Mouse (Mus musculus) cerebellum, adult 2 months (tissue): ENCODE data around the gene Tshb.

Experiments used
- CTCF ChIP-seq: fragments of 200-500 bp; IDR thresholded peaks from 2 replicates; pipeline ENCODE4 v1.5.1; 2011; ENCODE audit warnings: low read depth, mild to moderate bottlenecking, control low read depth, low read length, moderate library complexity, borderline replicate concordance; ENCODE audit not compliant: insufficient read depth
- POLR2A ChIP-seq: fragments of 200-500 bp; IDR thresholded peaks from 2 replicates; pipeline ENCODE4 v1.6.1; 2011; ENCODE audit warnings: low read length, control low read depth, borderline replicate concordance; ENCODE audit not compliant: insufficient read depth

- no peak for TF ChIP-seq POLR2A
- no peak for TF ChIP-seq CTCF
Measured at GRCm38 (mm10) chr3:102736436-102736835, 46.1 kb downstream of the Tshb start.
